Mouse (Mus musculus): ENCODE results near the gene Supt7l.

DNA sequence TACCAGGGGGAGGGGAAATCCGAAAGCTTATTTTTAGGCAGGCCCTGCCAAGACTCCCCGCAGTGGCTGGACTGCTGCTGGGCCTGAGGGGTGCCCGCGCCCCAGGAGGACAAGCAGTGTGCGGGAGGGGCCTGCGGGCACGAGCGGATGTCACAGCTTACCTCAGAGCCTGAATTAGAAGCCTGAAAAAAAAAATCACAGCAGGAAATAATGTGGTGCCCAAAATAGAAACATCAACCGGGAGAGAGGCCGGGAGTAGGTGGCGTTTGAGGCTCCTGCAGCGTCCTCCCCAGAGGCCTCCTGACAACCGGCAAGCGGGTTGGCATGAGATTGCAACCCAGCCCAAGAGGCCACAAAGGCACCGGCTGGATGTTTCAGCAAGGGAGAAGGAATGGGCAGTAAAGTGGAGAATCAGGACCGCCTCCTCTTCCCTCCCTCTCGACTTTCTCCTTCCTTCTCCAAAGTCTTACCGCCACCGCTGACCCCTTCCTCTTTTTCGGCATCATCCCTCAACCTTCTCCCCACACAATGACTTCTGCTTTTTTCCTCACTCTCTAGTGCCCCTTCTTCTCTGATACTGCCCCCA, 43.5 kb upstream of the Supt7l start:
- no peak for TF ChIP-seq POLR2A (IDR thresholded peaks at IDR 0.05; ENCODE audit: borderline replicate concordance, insufficient read depth, low read length)
- TF ChIP-seq CTCF (IDR thresholded peaks at IDR 0.05; ENCODE audit: borderline replicate concordance, insufficient read depth, low read depth, low read length), result no peak

Measured in cerebellum, adult 2 months (tissue).